Mouse (Mus musculus) limb, embryonic 11.5 days (tissue): ENCODE results near the gene Yjefn3. TPM values are rescaled to one million over a fixed set of nuclear protein-coding genes. Genes with fewer than 3 reads are reported as not detected.

Experiments
- ATAC-seq: fragments of 200-750 bp; cut with Nextera tagmentation; 2 replicates; pipeline ENCODE4 v1.8.0; 2017; ENCODE audit warnings: low read depth; ENCODE audit not compliant: insufficient number of reproducible peaks, low FRiP score, low TSS enrichment
- DNase-seq: peaks from one replicate; pipeline ENCODE4 v3.0.0-alpha.2; 2015; ENCODE audit warnings: low spot score
- H3K27ac ChIP-seq: fragments of 300-500 bp; sonication (generic); replicated peaks from 2 replicates; pipeline ENCODE4 v1.5.1; 2014; ENCODE audit warnings: low read depth, mild to moderate bottlenecking, low read length
- H3K27me3 ChIP-seq: fragments of 300-500 bp; sonication (generic); 2 replicates; pipeline ENCODE4 v1.6.1; 2014; ENCODE audit warnings: mild to moderate bottlenecking, low read length, mixed read lengths; ENCODE audit not compliant: control insufficient read depth, insufficient read depth
- H3K36me3 ChIP-seq: fragments of 300-500 bp; sonication (generic); 2 replicates; pipeline ENCODE4 v1.6.1; 2014; ENCODE audit warnings: mild to moderate bottlenecking, low read length, moderate library complexity, mixed read lengths; ENCODE audit not compliant: control insufficient read depth, insufficient read depth
- H3K4me1 ChIP-seq: fragments of 300-500 bp; sonication (generic); 2 replicates; pipeline ENCODE4 v1.6.1; 2014; ENCODE audit warnings: low read length, mixed read lengths; ENCODE audit not compliant: control insufficient read depth, insufficient read depth
- H3K4me2 ChIP-seq: fragments of 300-500 bp; sonication (generic); 2 replicates; pipeline ENCODE4 v1.6.1; 2014; ENCODE audit warnings: low read depth, mild to moderate bottlenecking, moderate library complexity; ENCODE audit not compliant: severe bottlenecking
- H3K4me3 ChIP-seq: fragments of 300-500 bp; sonication (generic); 2 replicates; pipeline ENCODE4 v1.5.1; 2014; ENCODE audit warnings: low read depth, low read length
- H3K9ac ChIP-seq: fragments of 300-500 bp; sonication (generic); 2 replicates; pipeline ENCODE4 v1.6.1; 2014; ENCODE audit warnings: mild to moderate bottlenecking, low read length
- H3K9me3 ChIP-seq: fragments of 300-500 bp; sonication (generic); 2 replicates; pipeline ENCODE4 v1.6.1; 2016; ENCODE audit warnings: low read length; ENCODE audit not compliant: control insufficient read depth
- WGBS: fragments of 180-500 bp; shearing (Covaris S2); extraction: QIAGEN DNeasy Blood & Tissue Kit; methylation state at CpG from one replicate; pipeline ENCODE4 v1.1.7; 2014; 5-methylcytosine and 5-hydroxymethylcytosine counted together
- polyA plus RNA-seq: library from polyadenylated mRNA; unstranded; fragments of >200 nt; fragmentation: Nextera tagmentation; extraction: Ambion mirVana; gene quantifications from 2 replicates; pipeline ENCODE4 v1.2.1, GENCODE M21; 2014

Yjefn3 gene
- polyA plus RNA-seq, 1 experiment from 2014 or later = 2.5 TPM

- Histone ChIP-seq H3K9ac (peak overlapping the region; percentile 89), H3K4me2 (peak overlapping the region; percentile 96), H3K4me1 (peaks cover 18% of the 10 kb centered on the region), H3K36me3 (no peaks in the 10 kb centered on the region; the same call in 1 of the 2 replicates), H3K27me3 (no peaks in the 10 kb centered on the region), H3K4me3 (peak overlapping the region; percentile 73), H3K9me3 (no peaks in the 10 kb centered on the region), H3K27ac (peak overlapping the region; percentile 84; the same call in 1 of the 2 replicates)
- WGBS = under 1% methylated on average over 45 of the region's 45 CpGs
- DNase-seq = peak; percentile 99
- peak; percentile 79 for ATAC-seq
These were observed 591 bp upstream of the Yjefn3 start for GRCm38 (mm10) chr8:69903063-69903542.

DNA sequence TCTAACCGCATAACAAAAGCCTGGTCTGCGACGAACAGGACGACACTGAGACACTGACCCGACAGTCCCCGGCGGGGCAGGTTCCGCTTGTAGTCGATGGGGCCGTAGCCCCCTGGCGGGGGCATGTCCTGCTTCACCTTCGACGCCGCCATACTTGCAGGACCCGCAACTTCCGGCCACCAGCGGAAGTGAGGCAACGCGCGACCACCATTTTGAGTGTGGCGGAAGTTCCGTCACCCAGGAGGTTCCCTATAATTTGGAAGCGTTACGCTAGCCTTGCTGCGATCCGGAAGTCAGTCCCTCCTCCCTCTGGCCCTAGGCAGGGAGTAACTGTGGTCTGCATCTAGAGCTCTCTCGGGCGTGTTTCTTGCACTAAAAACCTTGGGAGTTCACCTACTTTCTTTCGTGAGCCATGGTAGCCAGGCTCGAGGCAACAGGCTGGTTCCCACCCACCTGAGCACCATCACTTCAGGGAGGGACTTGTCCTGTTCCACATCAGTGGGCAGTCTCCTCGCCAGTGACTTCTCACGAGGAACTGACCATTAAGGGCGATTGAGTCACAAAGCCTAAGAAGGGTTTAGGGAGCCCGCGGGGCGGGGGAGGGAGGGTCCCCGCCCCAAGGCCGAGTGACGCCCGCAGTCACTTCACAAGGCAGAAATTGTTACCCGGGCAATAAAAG lies 889 bp downstream of the Yjefn3 start:
- no peaks in the 10 kb centered on the region for H3K27me3 ChIP-seq
- H3K4me3 ChIP-seq = peak overlapping the region; percentile 73
- 1% methylated on average over 41 of the region's 41 CpGs for WGBS
- peak overlapping the region; percentile 75 for H3K27ac ChIP-seq
- H3K36me3 ChIP-seq = peaks cover 2% of the 10 kb centered on the region; the same call in 1 of the 2 replicates
- ATAC-seq = peak; percentile 73
- peak; percentile 100 for DNase-seq
- H3K9ac ChIP-seq = peak overlapping the region; percentile 89
- H3K4me1 ChIP-seq = peaks cover 18% of the 10 kb centered on the region
- H3K4me2 ChIP-seq = peak overlapping the region; percentile 96
- no peaks in the 10 kb centered on the region for H3K9me3 ChIP-seq

DNA sequence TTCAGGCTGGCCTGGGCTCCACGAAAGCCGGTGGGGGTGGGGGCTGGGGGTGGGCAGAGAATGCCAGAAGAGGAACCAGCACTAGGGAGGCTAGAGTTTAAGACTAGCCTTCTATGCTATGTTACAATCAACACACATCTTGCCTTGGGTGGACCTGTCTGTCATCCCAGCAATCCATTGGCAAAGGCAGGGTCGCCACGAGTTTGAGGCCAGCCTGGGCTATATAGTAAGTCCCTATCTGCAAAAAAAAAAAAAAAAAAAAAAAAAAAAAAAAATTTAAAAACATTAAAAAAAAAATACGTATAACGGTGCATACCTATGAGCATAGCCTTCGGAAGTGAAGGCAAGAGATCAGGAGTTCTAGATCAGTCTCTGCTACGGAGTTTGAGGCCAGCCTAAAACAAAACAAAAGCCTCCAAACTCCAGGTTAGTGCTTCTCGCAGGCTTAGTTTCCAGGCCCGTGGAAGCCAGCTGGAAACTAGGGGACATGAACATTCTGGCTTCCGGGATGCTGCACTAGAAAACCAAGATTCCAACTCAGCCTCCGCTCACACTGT lies 1.5 kb downstream of the Yjefn3 start:
- Histone ChIP-seq H3K9me3 (no peaks in the 10 kb centered on the region), H3K9ac (peak overlapping the region; percentile 84), H3K4me3 (peak overlapping the region; percentile 73), H3K4me1 (peaks cover 18% of the 10 kb centered on the region), H3K27ac (peak overlapping the region; percentile 75; the same call in 1 of the 2 replicates), H3K27me3 (no peaks in the 10 kb centered on the region), H3K36me3 (peaks cover 5% of the 10 kb centered on the region), H3K4me2 (peak overlapping the region; percentile 96)
- WGBS = 17% methylated on average over 12 of the region's 12 CpGs
- ATAC-seq = peak; percentile 4; the same call in 1 of the 2 replicates
- DNase-seq = no peak

GRCm38 (mm10) chr8:69899876-69900275 lies 2.6 kb downstream of the Yjefn3 start:
- 97% methylated on average over 2 of the region's 2 CpGs for WGBS

GRCm38 (mm10) chr8:69897857-69898256 lies 4.7 kb downstream of the Yjefn3 start:
- peaks cover 15% of the 10 kb centered on the region; the same call in 1 of the 2 replicates for H3K4me1 ChIP-seq
- H3K27ac ChIP-seq = no peak overlapping the region
- WGBS = 84% methylated on average over 6 of the region's 6 CpGs

More at GRCm38 (mm10) chr8:69899876-69900275, 2.6 kb downstream of the Yjefn3 start:
- H3K4me2 ChIP-seq = no peak overlapping the region
- no peak overlapping the region for H3K4me3 ChIP-seq
- no peaks in the 10 kb centered on the region for H3K27me3 ChIP-seq
- peaks cover 6% of the 10 kb centered on the region for H3K36me3 ChIP-seq
- H3K9me3 ChIP-seq = no peaks in the 10 kb centered on the region
- H3K27ac ChIP-seq = no peak overlapping the region
- no peak overlapping the region for H3K9ac ChIP-seq
- no peak for DNase-seq
- H3K4me1 ChIP-seq = peaks cover 18% of the 10 kb centered on the region
- ATAC-seq = no peak

DNA sequence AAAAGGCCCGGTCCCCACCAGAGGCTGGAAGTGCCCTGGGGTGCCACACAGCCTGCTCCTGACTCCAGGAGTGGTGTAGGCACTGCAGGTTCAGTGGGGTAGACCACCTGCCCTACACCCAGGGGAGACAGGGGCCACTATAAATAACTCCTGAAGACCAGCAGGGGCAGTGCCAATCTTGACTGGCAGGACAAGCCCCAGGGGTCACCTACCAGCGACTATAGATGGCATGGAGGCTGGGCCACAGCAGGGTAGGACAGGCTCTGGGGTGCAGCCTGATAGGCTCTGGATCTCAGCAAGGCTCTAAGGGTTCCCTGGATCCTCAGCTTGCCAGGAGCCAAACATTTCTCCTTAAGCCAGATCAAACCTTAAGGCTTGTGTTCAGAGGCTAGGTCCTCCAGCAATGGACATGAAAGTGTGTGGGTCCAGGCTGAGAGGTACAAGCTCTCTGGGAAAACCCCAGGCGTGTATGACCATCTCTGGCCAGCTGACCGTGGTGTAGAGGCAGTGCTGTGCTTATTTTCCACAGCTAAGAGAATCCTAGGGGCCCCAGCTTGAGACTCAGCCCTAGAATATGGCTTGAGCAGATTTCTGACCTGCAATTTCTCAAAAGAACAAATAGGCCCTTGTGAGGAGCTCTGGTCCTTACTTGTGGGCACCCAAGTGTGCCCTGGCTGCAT lies 6.6 kb downstream of the Yjefn3 start:
- WGBS = 79% methylated on average over 4 of the region's 4 CpGs
- Histone ChIP-seq H3K27ac (no peak overlapping the region), H3K4me2 (no peak overlapping the region), H3K9ac (no peak overlapping the region), H3K9me3 (no peaks in the 10 kb centered on the region), H3K4me3 (no peak overlapping the region), H3K36me3 (peaks cover 6% of the 10 kb centered on the region), H3K27me3 (no peaks in the 10 kb centered on the region; the same call in 1 of the 2 replicates), H3K4me1 (peaks cover 8% of the 10 kb centered on the region; the same call in 1 of the 2 replicates)
- no peak for ATAC-seq
- no peak for DNase-seq

More at GRCm38 (mm10) chr8:69897857-69898256, 4.7 kb downstream of the Yjefn3 start:
- Histone ChIP-seq H3K9me3 (no peaks in the 10 kb centered on the region), H3K4me3 (no peak overlapping the region), H3K27me3 (no peaks in the 10 kb centered on the region), H3K4me2 (no peak overlapping the region), H3K36me3 (peaks cover 6% of the 10 kb centered on the region), H3K9ac (no peak overlapping the region)
- ATAC-seq = no peak
- DNase-seq = no peak

DNA sequence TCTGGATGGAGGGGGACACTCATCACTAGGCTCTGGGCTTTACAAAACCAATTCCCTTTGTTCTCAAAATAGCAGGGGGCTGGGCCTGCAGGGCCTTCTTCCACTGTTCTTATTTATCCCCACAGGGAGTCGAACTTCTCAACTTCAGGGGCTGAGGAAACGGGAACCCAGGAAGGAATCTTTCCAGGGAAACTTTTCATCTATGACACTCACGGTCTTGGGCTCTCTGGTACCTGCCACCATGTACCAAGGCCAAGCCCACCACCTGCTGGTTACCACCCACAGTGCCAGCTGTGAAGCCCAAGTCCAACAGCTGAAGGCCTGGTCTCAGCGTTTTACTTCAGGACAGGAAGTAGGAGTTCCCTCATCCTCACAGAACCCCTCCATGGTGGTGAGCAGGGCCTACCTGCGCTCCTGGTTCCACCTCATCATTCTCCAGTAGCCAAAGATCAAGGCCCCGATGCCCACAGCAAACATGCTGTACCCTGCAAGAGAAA lies 7.6 kb downstream of the Yjefn3 start:
- 65% methylated on average over 6 of the region's 6 CpGs for WGBS
- 0 out of 2 replicates have a peak, but pooled peaks cover under 1% of the 10 kb centered on the region for H3K4me1 ChIP-seq
- no peak overlapping the region for H3K4me3 ChIP-seq
- H3K27ac ChIP-seq = no peak overlapping the region
- peaks cover 10% of the 10 kb centered on the region for H3K27me3 ChIP-seq
- no peak for ATAC-seq
- no peak for DNase-seq
- H3K9me3 ChIP-seq = no peaks in the 10 kb centered on the region
- no peak overlapping the region for H3K9ac ChIP-seq
- no peak overlapping the region for H3K4me2 ChIP-seq
- peaks cover 6% of the 10 kb centered on the region for H3K36me3 ChIP-seq

DNA sequence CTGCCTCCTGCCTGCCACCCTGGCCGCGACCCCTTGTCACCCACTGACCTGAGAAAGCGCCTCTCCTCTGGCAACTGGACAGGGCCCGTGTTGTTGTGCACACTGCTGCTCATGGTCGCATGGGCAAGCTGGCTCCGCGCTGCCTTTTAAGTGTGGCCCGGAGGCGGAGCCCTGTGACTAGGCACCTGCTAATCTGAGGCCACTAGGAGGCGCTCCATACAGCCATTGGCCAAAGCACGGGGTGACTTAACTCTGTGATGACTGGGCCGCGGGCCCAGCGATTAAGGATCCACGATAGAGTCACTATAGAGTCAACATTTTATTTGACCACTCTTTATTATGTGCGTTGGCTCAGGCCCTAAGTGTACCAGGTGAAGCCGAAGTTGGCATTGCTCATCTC lies 8.6 kb downstream of the Yjefn3 start:
- 46% methylated on average over 17 of the region's 17 CpGs for WGBS

More for the DNA sequence above, 8.6 kb downstream of the Yjefn3 start:
- DNase-seq (peak; percentile 72), ATAC-seq (no peak)
- Histone ChIP-seq H3K27me3 (peaks cover 20% of the 10 kb centered on the region), H3K36me3 (peaks cover 6% of the 10 kb centered on the region), H3K9ac (no peak overlapping the region), H3K9me3 (no peaks in the 10 kb centered on the region), H3K4me2 (no peak overlapping the region), H3K27ac (no peak overlapping the region), H3K4me3 (no peak overlapping the region), H3K4me1 (no peaks in the 10 kb centered on the region)
